Mouse (Mus musculus): ENCODE results near the gene Fem1a. TPM values are rescaled to one million over a fixed set of nuclear protein-coding genes. Genes with fewer than 3 reads are reported as not detected.
"Not testable (repeated sequence)": the region's sequence is repeated elsewhere in the genome, so short reads cannot be mapped to it uniquely, and the experiment has no call there.

Fem1a gene
- total RNA-seq, 1 experiment from 2014 or later, result 22.2 TPM

- peak; percentile 32 for ATAC-seq (ENCODE audit: extremely low read depth, insufficient number of reproducible peaks, low FRiP score, poor library complexity, severe bottlenecking)
Observed at GRCm38 (mm10) chr17:56251136-56251829, 5.3 kb upstream of the Fem1a start.

- no peak for ATAC-seq (ENCODE audit: extremely low read depth, insufficient number of reproducible peaks, low FRiP score, poor library complexity, severe bottlenecking)
Observed at GRCm38 (mm10) chr17:56254695-56255094, 1.9 kb upstream of the Fem1a start.

GRCm38 (mm10) chr17:56255429-56255828 is 1.2 kb upstream of the Fem1a start:
- no peak for ATAC-seq (ENCODE audit: extremely low read depth, insufficient number of reproducible peaks, low FRiP score, poor library complexity, severe bottlenecking)

- peak; percentile 87 for ATAC-seq (ENCODE audit: extremely low read depth, insufficient number of reproducible peaks, low FRiP score, poor library complexity, severe bottlenecking)
Observed at GRCm38 (mm10) chr17:56255863-56256238, 759 bp upstream of the Fem1a start.

GRCm38 (mm10) chr17:56257181-56257894 is 728 bp downstream of the Fem1a start:
- ATAC-seq (ENCODE audit: extremely low read depth, insufficient number of reproducible peaks, low FRiP score, poor library complexity, severe bottlenecking), result no peak

- not testable (repeated sequence) for ATAC-seq (ENCODE audit: extremely low read depth, insufficient number of reproducible peaks, low FRiP score, poor library complexity, severe bottlenecking)
Observed at GRCm38 (mm10) chr17:56258269-56258668, 1.7 kb downstream of the Fem1a start.

GRCm38 (mm10) chr17:56258812-56259211 is 2.2 kb downstream of the Fem1a start:
- ATAC-seq (ENCODE audit: extremely low read depth, insufficient number of reproducible peaks, low FRiP score, poor library complexity, severe bottlenecking), result not testable (repeated sequence)

- ATAC-seq (ENCODE audit: extremely low read depth, insufficient number of reproducible peaks, low FRiP score, poor library complexity, severe bottlenecking), result no peak
Observed at GRCm38 (mm10) chr17:56259301-56260037, 2.9 kb downstream of the Fem1a start.

GRCm38 (mm10) chr17:56261166-56261565 is 4.6 kb downstream of the Fem1a start:
- ATAC-seq (ENCODE audit: extremely low read depth, insufficient number of reproducible peaks, low FRiP score, poor library complexity, severe bottlenecking), result no peak

- ATAC-seq (ENCODE audit: extremely low read depth, insufficient number of reproducible peaks, low FRiP score, poor library complexity, severe bottlenecking), result no peak
Observed at GRCm38 (mm10) chr17:56262645-56263094, 6.1 kb downstream of the Fem1a start.

- peak; percentile 65 for ATAC-seq (ENCODE audit: extremely low read depth, insufficient number of reproducible peaks, low FRiP score, poor library complexity, severe bottlenecking)
Observed at GRCm38 (mm10) chr17:56264020-56264419, 7.4 kb downstream of the Fem1a start.

GRCm38 (mm10) chr17:56265011-56265410 is 8.4 kb downstream of the Fem1a start:
- ATAC-seq (ENCODE audit: extremely low read depth, insufficient number of reproducible peaks, low FRiP score, poor library complexity, severe bottlenecking), result no peak

GRCm38 (mm10) chr17:56265869-56266268 is 9.3 kb downstream of the Fem1a start:
- ATAC-seq (ENCODE audit: extremely low read depth, insufficient number of reproducible peaks, low FRiP score, poor library complexity, severe bottlenecking), result no peak

- peak; percentile 69 for ATAC-seq (ENCODE audit: extremely low read depth, insufficient number of reproducible peaks, low FRiP score, poor library complexity, severe bottlenecking)
Observed at GRCm38 (mm10) chr17:56266271-56266670, 9.7 kb downstream of the Fem1a start.

- peak; percentile 78 for ATAC-seq (ENCODE audit: extremely low read depth, insufficient number of reproducible peaks, low FRiP score, poor library complexity, severe bottlenecking)
Observed at GRCm38 (mm10) chr17:56269153-56269630, 12.6 kb downstream of the Fem1a start.

GRCm38 (mm10) chr17:56269741-56270140 is 13.1 kb downstream of the Fem1a start:
- no peak for ATAC-seq (ENCODE audit: extremely low read depth, insufficient number of reproducible peaks, low FRiP score, poor library complexity, severe bottlenecking)

- ATAC-seq (ENCODE audit: extremely low read depth, insufficient number of reproducible peaks, low FRiP score, poor library complexity, severe bottlenecking), result no peak
Observed at GRCm38 (mm10) chr17:56271609-56272253, 15.1 kb downstream of the Fem1a start.

GRCm38 (mm10) chr17:56272644-56273043 is 16.0 kb downstream of the Fem1a start:
- ATAC-seq (ENCODE audit: extremely low read depth, insufficient number of reproducible peaks, low FRiP score, poor library complexity, severe bottlenecking), result no peak

GRCm38 (mm10) chr17:56273482-56273881 is 16.9 kb downstream of the Fem1a start:
- ATAC-seq (ENCODE audit: extremely low read depth, insufficient number of reproducible peaks, low FRiP score, poor library complexity, severe bottlenecking), result no peak
